Mouse (Mus musculus) midbrain, embryonic 10.5 days (tissue): Measurements from ENCODE around the gene Zfp385c. TPM values are rescaled to one million over a fixed set of nuclear protein-coding genes. Genes with fewer than 3 reads are reported as not detected.

Experiments used
- polyA plus RNA-seq: library from polyadenylated mRNA; unstranded; fragments of >200 nt; fragmentation: Nextera tagmentation; extraction: Ambion mirVana; gene quantifications from 2 replicates; pipeline ENCODE4 v1.2.1, GENCODE M21; 2016

Zfp385c gene
- polyA plus RNA-seq, 1 experiment from 2014 or later = 0.20 TPM

Other genes starting within 250 kb of the Zfp385c start
- 6.9 and 8.2 TPM in 2 replicates for gene Klhl11, start 219.7 kb downstream of the Zfp385c start, polyA plus RNA-seq
- 312 and 380 TPM in 2 replicates for gene Acly, start 164.5 kb downstream of the Zfp385c start, polyA plus RNA-seq
- gene Ttc25, start 146.8 kb downstream of the Zfp385c start, polyA plus RNA-seq = 1.9 and 2.3 TPM in 2 replicates
- gene Cnp, start 117.6 kb downstream of the Zfp385c start, polyA plus RNA-seq = 17.7 and 22.6 TPM in 2 replicates
- gene Nkiras2, start 73.2 kb downstream of the Zfp385c start, polyA plus RNA-seq = 101 and 112 TPM in 2 replicates
- 268 and 304 TPM in 2 replicates for gene Dnajc7, start 72.3 kb downstream of the Zfp385c start, polyA plus RNA-seq
- gene Dhx58, start 11.8 kb upstream of the Zfp385c start, polyA plus RNA-seq = 2.0 and 3.5 TPM in 2 replicates
- gene Kat2a, start 20.0 kb upstream of the Zfp385c start, polyA plus RNA-seq = 66.6 and 72.2 TPM in 2 replicates
- 0.26 and 0.29 TPM in 2 replicates for gene Hspb9, start 21.4 kb upstream of the Zfp385c start, polyA plus RNA-seq
- gene Rab5c, start 45.8 kb upstream of the Zfp385c start, polyA plus RNA-seq = 14.8 and 15.4 TPM in 2 replicates
- gene Kcnh4, start 67.5 kb upstream of the Zfp385c start, polyA plus RNA-seq = 1.1 and 2.6 TPM in 2 replicates
- gene Hcrt, start 70.5 kb upstream of the Zfp385c start, polyA plus RNA-seq = 0.26 TPM in 1 of 2 replicates, not detected in the other
- gene Ghdc, start 78.5 kb upstream of the Zfp385c start, polyA plus RNA-seq = 3.9 and 4.4 TPM in 2 replicates
- gene Stat5b, start 158.3 kb upstream of the Zfp385c start, polyA plus RNA-seq = 15.0 and 15.9 TPM in 2 replicates
- 1.7 TPM in 2 replicates for gene Stat5a, start 166.9 kb upstream of the Zfp385c start, polyA plus RNA-seq
- gene Stat3, start 247.1 kb upstream of the Zfp385c start, polyA plus RNA-seq = 16.9 and 20.4 TPM in 2 replicates